Mouse (Mus musculus) testis, adult 2 months (tissue): ENCODE results near the gene Gm20219. TPM values are rescaled to one million over a fixed set of nuclear protein-coding genes. Genes with fewer than 3 reads are reported as not detected.
"Not testable (repeated sequence)": the region's sequence is repeated elsewhere in the genome, so short reads cannot be mapped to it uniquely, and the experiment has no call there.

Source experiments
- H3K27ac ChIP-seq: fragments of 200-500 bp; 2 replicates; pipeline ENCODE4 v1.5.1; 2012; ENCODE audit warnings: low read depth, low read length; ENCODE audit not compliant: control insufficient read depth, insufficient read depth
- H3K27me3 ChIP-seq: fragments of 200-500 bp; 2 replicates; pipeline ENCODE4 v1.6.1; 2012; ENCODE audit warnings: mild to moderate bottlenecking, low read length, moderate library complexity; ENCODE audit not compliant: control insufficient read depth, insufficient read depth
- H3K36me3 ChIP-seq: fragments of 200-500 bp; 2 replicates; pipeline ENCODE4 v1.6.1; 2012; ENCODE audit warnings: mild to moderate bottlenecking, low read length; ENCODE audit not compliant: control insufficient read depth, insufficient read depth
- H3K4me1 ChIP-seq: fragments of 200-500 bp; 2 replicates; pipeline ENCODE4 v1.6.1; 2012; ENCODE audit warnings: low read length; ENCODE audit not compliant: control insufficient read depth, insufficient read depth
- H3K4me3 ChIP-seq: fragments of 200-500 bp; 2 replicates; pipeline ENCODE4 v1.5.1; 2012; ENCODE audit warnings: low read depth, mild to moderate bottlenecking, low read length, moderate library complexity, mixed read lengths; ENCODE audit not compliant: control insufficient read depth
- CTCF ChIP-seq: fragments of 200-500 bp; IDR thresholded peaks from 2 replicates; pipeline ENCODE4 v1.5.1; 2012; ENCODE audit warnings: low read depth, mild to moderate bottlenecking, inconsistent platforms, low read length, moderate library complexity; ENCODE audit not compliant: control insufficient read depth, insufficient read depth, insufficient replicate concordance
- POLR2A ChIP-seq: fragments of 200-500 bp; IDR thresholded peaks from 2 replicates; pipeline ENCODE4 v1.6.1; 2012; ENCODE audit warnings: low read depth, mild to moderate bottlenecking, inconsistent platforms, low read length, moderate library complexity; ENCODE audit not compliant: control insufficient read depth
- polyA plus RNA-seq: library from polyadenylated mRNA; depleted of rRNA; stranded (reverse); fragments of >200 nt; gene quantifications from 2 replicates; pipeline ENCODE4 v1.2.3, GENCODE M21; 2012; rRNA removed

Gene Gm20219
- polyA plus RNA-seq, 1 experiment = 2.0 TPM

DNA sequence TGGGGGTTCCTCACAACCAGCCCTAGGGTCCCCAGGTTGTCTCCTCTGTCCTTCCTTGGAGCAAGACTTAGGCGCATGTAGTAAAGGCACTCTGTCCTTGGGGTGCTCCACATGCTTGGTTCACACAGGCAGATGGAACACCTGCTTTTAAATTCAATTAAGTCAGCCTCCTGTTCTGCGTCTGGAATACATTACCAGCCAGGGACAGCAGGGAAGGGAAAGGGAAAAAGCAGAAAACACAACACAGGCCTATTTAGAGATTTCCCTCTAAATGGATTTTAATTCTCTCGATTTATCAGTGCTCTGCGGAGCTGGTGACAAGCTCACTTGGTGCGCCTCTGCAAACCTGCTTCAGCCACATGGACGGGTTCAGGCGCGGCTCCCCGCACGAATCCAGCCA is 48.8 kb downstream of the Gm20219 start:
- no peak overlapping the region for H3K27ac ChIP-seq
- peaks cover 14% of the 10 kb centered on the region for H3K4me1 ChIP-seq
- H3K27me3 ChIP-seq = peaks cover 2% of the 10 kb centered on the region; the same call in 1 of the 2 replicates
- no peaks in the 10 kb centered on the region for H3K36me3 ChIP-seq
- no peak overlapping the region for H3K4me3 ChIP-seq
- TF ChIP-seq CTCF = no peak
- no peak for TF ChIP-seq POLR2A

DNA sequence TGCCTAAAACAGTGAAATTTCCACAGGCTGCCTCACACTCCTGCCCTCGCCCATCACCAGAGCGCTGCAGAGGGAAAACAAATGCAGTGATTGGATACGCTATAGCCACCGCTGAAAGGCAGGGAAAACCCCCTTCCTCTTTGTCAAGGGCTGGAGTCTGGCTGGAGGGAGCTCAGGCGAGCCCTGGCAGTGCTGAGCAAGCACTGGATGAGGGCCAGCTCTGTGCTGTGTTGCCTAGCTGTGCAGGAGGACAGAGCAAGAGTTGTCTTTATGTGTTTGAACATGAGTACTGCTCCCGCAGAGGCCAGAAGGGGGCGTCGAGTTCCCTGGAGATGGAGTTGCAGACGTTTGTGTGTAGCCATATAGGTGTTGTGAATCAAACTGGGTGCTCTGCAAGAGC is 51.7 kb downstream of the Gm20219 start:
- peaks cover 10% of the 10 kb centered on the region for H3K4me1 ChIP-seq
- H3K36me3 ChIP-seq = no peaks in the 10 kb centered on the region
- H3K27me3 ChIP-seq = no peaks in the 10 kb centered on the region
- H3K4me3 ChIP-seq = no peak overlapping the region
- no peak overlapping the region for H3K27ac ChIP-seq
- no peak for TF ChIP-seq CTCF
- TF ChIP-seq POLR2A = no peak

DNA sequence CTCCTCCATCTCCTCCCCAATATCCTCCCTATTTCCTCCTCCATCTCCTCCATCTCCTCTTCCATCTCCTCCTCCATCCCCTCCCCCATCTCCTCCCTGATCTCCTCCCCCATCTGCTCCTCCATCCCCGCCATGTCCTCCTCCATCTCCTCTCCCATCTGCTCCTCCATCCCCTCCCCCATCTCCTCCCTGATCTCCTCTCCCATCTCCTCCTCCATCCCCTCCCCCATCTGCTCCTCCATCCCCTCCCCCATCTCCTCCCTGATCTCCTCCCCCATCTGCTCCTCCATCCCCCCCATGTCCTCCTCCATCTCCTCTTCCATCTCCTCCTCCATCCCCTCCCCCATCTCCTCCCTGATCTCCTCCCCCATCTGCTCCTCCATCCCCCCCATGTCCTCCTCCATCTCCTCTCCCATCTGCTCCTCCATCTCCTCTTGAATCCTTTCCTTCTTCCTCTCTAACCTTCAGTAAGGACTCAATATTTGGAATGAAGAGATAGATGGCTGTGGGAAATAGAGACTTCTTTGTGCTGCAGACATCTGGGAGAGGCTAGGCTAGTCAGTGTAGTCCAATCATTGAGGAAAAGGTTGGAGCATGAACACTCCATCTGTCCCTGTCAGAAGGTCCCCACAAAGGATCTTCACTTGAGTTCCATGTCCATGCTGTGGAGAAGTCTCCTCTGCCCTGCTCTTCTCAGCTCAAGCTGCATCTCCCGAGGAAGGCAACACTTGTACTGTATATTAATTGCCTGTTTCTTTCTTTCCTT is 52.4 kb downstream of the Gm20219 start:
- not testable (repeated sequence) for H3K27ac ChIP-seq, H3K4me3 ChIP-seq, H3K4me1 ChIP-seq, H3K27me3 ChIP-seq, H3K36me3 ChIP-seq

Other genes starting within 250 kb of the Gm20219 start
- 20.0 and 21.9 TPM in 2 replicates for gene Kdm4b, start 228.3 kb downstream of the Gm20219 start, polyA plus RNA-seq
- 63.4 and 68.8 TPM in 2 replicates for gene Ptprs, start 77.9 kb downstream of the Gm20219 start, polyA plus RNA-seq
- gene Znrf4, start 42.0 kb downstream of the Gm20219 start, polyA plus RNA-seq = 1,198 and 1,268 TPM in 2 replicates
- gene Safb2, start 30.2 kb upstream of the Gm20219 start, polyA plus RNA-seq = 92.2 and 99.2 TPM in 2 replicates
- gene Safb, start 30.4 kb upstream of the Gm20219 start, polyA plus RNA-seq = 104 and 116 TPM in 2 replicates
- 253 and 274 TPM in 2 replicates for gene 2410015M20Rik, start 55.4 kb upstream of the Gm20219 start, polyA plus RNA-seq
- gene Rpl36, start 59.0 kb upstream of the Gm20219 start, polyA plus RNA-seq = 1,820 and 2,071 TPM in 2 replicates
- 22.8 and 23.5 TPM in 2 replicates for gene Lonp1, start 72.5 kb upstream of the Gm20219 start, polyA plus RNA-seq
- 182 and 184 TPM in 2 replicates for gene Catsperd, start 73.8 kb upstream of the Gm20219 start, polyA plus RNA-seq
- gene Ranbp3, start 118.9 kb upstream of the Gm20219 start, polyA plus RNA-seq = 98.4 and 120 TPM in 2 replicates
- gene Ndufa11, start 163.4 kb upstream of the Gm20219 start, polyA plus RNA-seq = 135 and 159 TPM in 2 replicates
- gene Vmac, start 163.6 kb upstream of the Gm20219 start, polyA plus RNA-seq = 9.2 and 12.4 TPM in 2 replicates
- 7.8 and 9.2 TPM in 2 replicates for gene Nrtn, start 203.1 kb upstream of the Gm20219 start, polyA plus RNA-seq
- 29.7 and 31.3 TPM in 2 replicates for gene Dus3l, start 210.4 kb upstream of the Gm20219 start, polyA plus RNA-seq
- gene Prr22, start 215.9 kb upstream of the Gm20219 start, polyA plus RNA-seq = 158 and 194 TPM in 2 replicates